Mouse (Mus musculus): ENCODE data around the gene Tex35.

Tex35 gene

DNA sequence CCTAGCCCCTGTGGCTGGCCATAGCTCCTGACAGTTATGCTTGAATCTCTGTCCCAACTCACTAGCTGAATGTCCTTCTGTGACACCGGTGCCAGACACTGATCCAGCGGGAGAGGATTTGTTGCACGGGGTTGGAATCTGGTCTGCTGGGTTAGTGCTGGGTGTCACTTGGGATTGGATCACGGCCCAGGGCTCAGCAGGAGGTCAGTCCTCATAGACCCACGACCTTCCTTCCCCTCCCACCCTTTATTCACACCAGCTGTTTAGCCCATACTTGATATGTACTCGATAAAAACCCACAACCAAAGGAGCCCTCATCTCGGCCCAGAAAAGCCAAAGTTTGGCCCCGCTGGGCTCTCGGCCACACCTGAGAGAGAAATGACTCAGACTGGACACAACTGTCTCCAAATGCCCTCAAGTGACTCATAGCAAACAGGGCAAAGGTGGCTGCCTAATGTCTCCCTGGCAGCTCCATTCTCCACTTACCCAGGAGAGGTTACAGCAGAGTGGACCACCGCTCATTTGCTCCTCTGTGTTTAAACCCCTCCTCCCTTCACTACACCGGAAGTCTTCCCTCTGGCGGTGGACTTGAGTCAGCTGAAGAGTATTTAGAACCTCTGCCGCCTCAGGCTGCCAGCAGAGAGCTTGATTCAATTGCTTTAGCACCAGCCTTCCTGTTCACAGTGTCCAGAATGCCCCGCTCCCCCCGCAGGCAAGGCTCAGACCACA, 27.2 kb downstream of the Tex35 start:
- peak; percentile 66 for DNase-seq (ENCODE audit: extremely low spot score)

DNA sequence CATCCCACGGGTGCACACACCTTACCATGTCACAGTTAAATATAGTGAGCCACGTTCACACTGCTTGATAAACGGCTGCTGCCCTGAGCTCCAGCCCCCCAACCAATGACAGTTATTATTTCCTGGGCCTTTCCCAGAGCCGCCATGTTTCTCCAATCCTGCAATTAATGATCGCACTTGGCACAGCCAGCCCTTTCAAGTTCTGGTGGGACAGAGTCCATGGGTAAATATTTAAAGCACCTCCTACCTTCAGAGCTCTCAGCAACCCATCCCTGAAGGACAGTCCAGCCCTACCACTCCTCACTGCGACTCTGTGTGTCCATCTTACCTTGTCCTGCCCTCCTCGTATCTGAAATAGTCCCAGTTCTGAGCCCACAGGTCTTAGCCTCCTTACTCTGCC, 28.4 kb downstream of the Tex35 start:
- DNase-seq (ENCODE audit: extremely low spot score): no peak

DNA sequence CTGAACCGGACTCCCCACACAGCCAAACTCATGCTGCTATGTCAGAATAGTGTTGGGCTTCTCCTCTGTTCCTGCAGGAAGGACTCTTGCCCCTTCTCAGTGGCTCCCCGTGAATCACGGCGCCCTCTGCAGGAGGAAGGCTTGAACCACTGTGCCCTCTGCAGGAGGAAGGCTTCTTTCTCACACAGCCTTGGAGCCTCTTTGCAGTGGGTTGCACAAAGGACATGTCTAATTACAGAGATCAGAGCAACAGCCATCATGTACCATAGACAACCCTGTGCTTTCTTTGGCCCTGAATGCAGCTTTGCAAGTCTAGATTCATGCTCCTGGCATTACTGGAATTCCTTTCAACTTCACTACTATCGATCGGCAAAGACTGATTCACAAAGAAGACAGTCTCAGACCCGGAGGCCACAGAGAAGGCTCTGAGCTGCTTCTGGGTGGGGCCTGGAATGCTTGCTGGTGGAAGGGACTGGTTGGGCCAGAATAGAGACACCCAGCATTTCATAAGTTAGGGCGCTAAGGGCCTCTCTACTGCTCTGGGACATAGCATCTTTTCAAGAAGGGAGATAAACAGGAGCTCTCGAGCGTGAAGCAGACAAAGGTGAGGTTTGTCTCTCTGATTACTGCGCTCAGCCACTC, 29.0 kb downstream of the Tex35 start:
- DNase-seq (ENCODE audit: extremely low spot score): peak; percentile 79

DNA sequence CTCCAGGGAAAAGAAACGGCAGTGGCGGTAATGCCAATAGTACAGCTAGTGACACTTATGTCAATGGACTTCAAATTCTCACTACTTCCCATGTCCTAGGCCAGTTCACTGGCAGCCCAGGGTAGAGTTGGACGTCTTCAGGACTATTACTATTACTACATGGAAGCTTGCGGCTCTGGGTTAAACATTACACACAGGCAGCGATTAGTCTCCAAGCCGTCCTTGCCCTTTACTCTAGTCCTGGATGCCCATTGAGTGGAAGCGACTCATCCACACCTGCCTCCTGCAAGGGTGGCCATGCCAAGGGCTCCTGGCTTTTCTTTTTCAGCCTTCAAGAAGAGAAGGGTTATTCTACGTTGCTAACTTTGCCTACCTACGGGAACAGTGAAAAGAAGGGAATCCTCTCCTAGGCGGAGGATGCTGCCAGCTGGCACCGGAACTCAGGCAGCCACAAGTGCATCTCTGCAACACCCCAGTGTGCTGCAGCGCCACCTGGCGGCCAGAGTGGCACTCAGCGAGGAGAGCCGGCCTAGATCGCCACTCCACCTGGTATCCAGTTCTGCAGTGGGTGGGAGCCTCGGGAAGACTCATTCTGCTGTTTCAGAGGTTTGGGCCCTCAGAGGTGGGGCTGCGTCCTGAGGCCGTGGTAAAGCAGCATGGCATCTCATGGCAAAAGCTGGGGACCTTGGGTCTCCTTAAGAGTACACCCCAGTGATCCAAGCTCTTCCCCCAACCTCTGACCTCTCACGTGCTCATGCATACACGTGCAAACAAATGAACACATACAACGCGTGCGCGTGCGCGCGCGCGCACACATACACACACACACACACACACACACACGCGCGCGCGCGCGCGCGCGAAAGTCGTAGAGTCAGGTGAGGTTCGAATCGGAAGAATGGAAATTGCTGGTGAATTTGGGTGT, 31.4 kb downstream of the Tex35 start:
- DNase-seq (ENCODE audit: extremely low spot score): peak; percentile 83

DNA sequence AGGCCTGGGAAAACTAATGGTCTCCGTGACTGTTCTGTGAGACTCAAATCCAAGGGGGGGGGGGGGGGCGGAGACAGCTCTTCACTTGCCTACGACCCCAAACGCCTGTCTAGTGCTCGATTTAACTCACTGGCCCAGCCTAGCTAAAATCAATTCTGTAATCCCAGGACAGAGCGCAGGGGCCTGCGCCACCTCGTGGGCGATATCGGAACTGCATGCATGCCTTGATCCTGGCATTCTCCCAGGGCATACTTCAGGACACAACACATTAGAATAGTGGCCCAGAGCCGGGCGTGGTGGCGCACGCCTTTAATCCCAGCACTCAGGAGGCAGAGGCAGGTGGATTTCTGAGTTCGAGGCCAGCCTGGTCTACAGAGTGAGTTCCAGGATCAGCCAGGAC, 32.2 kb downstream of the Tex35 start:
- DNase-seq (ENCODE audit: extremely low spot score): peak; percentile 91

DNA sequence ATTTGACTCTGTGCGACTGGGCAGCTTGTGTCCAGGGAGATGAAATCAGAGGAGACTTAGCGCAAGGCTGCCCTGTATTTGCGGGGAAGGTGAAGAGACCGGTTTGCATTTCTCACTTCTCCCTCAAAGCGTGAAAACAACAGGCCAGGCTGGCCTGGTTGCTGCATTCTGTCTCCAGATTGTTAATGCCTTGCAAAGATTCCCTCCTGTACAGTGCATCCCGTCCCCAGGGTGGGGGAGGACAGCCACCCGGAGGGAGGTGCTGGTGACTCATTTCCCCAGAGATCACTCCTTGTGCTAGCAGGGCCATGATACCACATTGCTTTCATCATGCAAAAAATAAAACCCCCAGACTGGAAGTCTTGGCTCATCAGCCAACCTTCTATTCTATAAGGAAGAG, 33.5 kb downstream of the Tex35 start:
- DNase-seq (ENCODE audit: extremely low spot score): no peak

DNA sequence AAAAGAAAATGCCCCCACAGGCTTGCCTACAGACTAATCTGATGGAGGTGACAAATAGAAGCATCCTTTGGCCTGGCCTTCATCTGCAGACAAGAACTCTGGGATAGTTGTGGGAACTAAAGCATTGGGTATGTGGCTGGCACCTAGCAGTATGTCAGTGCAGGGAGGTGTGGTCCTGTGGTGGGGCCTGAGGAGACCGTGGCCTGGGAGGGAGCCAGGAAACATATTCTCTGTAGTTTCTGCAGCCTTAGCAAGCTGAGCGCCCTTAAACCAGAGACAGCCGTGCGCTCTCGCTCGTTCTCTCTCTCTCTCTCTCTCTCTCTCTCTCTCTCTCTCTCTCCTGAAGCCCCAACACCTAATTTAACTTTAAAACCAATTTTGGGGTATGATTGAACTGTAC, 34.1 kb downstream of the Tex35 start:
- DNase-seq (ENCODE audit: extremely low spot score): no peak

DNA sequence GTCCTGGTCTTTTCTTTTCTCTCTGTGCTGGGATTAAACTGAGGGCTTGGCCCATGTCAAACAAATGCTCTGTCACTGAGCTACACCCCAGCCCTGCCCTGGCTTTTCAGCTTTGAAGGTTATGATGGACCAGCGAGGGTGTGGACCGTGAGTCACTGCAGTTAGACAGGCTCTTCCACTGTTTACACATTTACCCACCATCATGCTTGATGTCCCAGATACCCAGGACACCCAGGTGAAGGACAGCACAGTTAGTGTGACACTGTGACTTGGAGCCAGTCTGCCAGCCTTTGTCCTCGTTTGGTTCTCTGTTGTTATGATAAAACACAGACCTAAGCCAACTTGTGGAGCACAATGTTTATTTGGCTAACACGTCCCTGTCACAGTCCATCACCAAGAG, 34.9 kb downstream of the Tex35 start:
- no peak for DNase-seq (ENCODE audit: extremely low spot score)

DNA sequence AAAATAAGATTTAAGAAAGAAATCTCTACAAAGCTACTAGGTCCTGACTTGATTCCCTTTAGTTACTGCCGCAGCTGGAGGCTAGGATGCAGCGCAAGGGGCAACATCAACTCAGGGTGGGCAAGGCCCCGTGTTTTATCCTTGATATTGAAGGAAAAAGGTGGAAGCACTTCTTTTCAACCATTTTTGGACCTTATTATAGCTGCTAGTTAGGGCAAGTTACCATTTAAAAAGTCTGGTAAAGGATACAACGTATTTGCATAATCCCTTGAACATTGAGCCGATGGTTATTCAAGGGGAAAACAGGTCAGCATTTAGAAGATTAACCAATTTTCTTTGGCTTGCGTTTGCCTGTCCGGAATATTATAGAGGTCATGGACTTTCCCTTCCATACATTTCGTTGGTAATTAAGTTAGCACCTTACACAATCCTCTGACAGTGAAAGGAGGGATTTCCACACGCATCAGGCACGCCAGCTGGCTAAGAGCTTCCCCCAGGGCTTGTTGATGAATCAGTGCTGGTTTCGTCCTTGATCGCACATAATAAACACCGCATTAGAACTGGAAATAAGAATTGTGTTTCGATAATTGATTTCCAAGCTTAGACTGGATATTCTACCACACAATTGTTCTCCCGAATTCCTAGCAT, 39.2 kb downstream of the Tex35 start:
- no peak for DNase-seq (ENCODE audit: extremely low spot score)

DNA sequence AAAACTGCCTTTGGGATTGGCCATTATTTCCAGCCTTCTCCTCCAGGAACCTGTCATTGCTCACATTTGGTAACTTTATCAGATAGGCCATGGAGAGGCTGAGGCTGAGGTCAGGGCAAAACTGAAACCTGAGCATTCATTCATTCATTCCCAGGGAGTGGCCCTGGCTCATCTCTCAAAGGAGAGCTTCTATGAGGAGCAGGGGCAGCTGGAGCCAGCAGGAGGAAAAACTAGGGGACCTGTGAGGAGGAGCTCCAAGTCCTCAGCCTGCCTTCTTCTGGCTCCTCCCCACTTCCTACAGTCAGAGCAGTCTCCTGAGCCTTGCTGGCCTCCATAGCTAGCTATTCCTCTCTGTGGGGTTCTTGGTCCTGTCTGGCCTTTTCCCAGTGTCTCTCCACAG, 40.2 kb downstream of the Tex35 start:
- no peak for DNase-seq (ENCODE audit: extremely low spot score)

DNA sequence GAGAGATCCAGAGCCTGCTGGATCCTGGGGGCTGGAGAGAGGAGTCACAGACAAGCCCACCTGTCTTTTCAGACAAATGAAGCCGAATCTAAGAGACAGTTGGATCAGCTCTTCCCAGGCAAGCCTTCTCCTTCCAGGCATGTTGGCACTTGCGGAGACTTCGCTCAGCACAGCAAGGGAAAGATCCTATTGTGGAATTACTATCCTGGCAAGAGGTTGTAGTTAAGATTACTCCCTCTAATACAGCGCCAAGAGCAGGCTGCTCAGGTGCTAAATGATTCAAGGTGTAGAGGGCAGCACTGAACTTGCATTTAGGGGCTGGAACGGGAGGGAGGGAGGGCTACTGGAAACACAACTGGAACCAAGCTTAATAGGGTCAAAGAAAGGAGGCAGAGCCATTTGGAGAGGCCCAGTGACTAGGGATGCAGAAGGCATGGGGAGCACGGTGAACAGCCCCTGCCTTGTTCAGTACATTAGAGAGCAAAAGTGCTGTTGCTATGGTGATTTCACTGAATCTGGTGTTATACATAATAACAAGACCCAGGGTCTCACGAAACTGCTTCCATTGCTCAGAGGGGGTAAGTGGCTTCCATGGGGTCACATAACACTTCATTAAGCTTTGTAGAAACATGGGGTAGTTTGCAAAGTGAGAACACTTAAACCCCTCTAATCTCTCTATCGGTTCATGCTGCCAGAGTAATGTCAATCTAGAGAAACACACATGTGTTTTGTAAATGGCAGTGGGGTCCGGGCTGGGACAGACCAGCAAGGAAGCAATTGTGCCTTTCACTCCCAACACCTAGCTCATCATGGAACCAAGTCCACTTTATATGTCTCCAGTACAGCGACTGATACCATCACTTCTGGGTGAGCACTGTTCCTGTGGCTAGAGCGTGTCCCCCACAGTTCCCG, 42.4 kb downstream of the Tex35 start:
- no peak for DNase-seq (ENCODE audit: extremely low spot score)

DNA sequence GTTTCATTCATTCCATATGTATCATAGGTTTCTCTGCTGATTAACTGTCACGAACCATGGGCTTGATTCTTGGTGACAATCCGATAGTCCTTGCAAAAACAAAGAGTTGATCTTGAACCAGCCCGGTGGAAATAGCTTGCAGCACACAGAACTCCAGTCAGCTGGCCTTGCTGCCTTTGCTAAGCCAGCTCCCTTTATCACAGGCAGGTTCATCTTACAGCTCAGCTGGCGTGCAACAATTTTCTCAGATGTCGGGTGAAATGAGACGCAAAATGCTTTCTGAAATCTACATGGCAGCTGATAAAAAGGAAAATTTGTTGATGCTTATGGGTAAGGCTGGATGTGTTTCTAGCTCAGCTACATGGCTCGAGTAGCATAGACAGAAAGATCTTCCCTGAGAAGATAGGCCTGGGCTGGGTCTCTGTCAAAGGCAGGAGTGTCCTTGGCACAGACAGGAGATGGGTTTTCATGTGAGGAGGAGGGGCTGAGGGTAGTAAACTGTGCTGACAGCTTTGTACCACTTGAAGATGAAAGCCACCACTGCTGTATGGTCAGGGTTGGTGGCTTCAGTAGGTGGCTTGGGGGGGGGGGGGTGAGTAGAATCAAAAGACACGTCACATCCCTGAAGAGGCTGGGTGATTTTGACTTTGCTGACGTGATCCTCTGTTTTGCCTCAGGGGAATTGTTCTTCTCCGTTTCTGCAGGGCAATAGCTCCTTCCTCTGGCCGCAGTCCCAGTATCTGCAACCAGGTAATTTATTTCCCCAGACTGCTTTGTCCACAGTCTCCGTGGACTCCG, 45.0 kb downstream of the Tex35 start:
- no peak for DNase-seq (ENCODE audit: extremely low spot score)

DNA sequence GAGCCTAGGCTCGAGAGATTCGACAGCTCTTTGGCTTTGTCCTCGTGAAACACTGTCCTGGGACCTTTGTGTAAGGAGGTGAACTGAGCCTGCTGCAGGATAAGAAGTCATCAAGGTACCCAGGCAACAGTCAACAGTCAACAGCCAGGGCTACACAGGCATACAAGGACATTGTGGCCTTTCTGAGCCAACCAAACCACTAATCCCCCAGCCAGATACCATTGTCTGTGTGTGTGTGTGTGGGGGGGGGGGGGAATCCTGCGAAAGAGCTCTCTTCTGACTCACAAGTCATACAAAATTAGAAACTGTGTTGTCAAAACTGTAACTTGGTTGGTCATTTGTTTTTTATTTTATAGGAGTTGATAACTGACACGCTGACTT, 46.0 kb downstream of the Tex35 start:
- DNase-seq (ENCODE audit: extremely low spot score): no peak

DNA sequence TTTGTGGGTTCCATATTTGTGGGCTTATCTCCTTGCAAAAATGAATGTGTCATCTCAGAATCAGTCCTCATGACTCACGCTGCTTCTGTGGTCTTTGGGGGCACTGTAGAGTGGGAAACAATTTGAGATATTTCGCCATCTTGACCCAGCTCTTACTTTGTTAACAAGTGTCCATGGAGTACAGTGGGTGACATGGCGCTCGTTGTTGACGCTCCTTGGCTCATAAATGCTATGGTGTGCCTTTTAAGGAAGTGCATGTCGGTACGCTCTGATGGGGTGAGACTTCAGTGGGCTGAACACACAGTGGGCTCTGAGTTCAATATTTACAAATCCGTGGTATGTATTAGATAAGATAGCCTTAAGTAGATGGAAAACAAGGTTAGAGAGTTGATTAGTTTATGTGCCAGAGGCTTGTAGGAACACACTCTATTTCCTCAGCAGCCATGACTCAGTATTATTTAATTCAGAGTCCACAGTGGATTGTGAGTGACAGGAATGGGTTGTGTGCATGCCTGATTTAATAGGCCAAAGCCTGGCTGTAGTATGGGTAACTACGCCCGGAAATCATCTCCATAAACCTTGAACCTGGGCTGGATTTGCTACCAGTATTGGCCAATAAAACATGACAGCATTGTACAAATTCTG, 46.6 kb downstream of the Tex35 start:
- DNase-seq (ENCODE audit: extremely low spot score): no peak

DNA sequence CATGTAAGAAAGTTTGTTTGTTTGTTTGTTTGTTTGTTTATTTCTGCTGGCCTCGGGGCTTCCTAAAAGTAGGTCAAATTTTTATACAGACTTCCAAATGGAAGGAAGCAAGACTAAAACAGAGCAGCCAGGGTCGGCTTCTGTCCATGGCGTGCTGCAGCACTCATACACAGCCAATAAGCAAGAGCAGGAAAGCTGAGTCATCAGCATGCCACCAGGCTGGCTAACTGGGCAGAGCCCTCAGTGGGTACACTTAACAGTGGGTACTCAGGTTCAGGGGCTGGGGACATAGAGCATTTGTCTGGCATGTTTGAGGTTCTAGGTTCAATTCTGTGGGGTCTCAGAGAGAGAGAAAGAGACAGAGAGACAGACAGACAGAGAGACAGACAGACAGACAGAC, 47.3 kb downstream of the Tex35 start:
- no peak for DNase-seq (ENCODE audit: extremely low spot score)

DNA sequence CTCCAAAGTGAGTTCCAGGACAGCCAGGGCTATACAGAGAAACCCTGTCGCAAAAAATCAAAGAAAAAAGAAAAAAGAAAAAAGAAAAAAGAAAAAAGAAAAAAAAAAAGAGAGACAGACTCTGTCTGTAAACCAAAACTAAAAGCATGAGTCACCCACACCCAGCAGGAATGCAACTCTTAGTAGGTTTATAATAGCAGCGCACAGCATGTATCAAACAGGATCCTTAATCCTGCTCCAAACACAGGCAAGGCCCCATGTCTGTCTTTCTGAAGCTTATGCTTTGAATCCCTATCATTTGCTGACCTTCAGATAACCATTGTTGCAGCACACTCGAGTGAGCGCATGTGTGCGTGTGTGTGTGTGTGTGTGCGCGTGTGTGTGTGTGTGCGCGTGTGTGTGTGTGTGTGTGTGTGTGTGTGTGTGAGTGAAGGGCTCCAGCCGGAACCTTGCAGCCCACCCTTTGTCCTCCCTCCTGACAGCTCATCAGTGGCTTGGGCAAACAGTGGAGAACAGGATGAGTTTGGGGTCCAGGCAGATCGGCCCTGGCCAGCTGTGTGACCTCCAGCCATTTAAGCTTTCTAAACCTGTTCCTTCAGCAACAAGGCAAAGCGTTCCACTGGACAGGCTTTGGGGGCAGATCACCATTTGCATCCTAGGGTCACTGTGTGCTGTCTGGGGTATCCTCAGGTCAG, 47.9 kb downstream of the Tex35 start:
- no peak for DNase-seq (ENCODE audit: extremely low spot score)

DNA sequence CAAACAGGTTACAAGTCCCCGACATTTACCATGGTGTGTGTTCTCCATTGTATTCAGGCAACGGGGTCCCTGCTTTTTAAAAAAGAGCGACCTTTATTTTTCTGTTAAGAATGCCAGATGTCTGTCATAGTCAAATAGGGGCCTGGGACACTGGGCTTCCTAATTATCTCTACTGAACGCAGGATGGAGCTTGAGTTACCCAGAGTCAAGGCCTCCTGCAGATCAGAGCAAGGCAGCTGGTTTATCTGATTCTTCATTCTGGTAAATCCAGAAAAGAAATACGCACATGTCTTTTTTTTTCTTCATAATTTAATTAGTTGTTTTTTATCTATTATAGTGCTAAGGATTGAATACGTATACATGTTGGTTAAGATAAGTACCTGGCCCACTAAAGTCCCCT, 52.6 kb downstream of the Tex35 start:
- no peak for DNase-seq (ENCODE audit: extremely low spot score)

DNA sequence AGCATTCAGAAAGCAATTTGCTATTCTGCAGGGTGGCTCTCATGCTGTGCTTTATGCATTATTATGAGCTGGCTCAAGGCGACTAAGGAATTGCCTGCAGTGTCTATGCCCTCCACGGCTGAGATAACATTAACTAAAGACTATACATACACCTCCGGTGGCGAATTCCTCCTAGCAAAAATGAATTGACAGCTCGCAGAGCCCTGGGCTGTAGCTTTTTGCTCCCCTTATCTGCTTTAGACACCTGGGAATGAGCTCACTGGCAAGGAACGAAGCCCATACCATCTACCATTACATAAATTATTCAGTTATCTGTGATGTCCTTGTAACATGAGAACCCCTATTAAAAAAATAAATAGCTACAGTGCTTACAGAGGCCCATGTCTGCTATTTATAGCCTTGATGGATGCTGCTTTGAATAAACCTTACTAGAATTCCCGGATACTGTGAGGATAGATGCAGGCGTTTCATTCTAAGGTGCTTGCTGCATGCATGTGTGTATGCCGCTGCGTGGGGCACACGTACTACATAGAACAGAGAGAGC, 53.1 kb downstream of the Tex35 start:
- no peak for DNase-seq (ENCODE audit: extremely low spot score)

DNA sequence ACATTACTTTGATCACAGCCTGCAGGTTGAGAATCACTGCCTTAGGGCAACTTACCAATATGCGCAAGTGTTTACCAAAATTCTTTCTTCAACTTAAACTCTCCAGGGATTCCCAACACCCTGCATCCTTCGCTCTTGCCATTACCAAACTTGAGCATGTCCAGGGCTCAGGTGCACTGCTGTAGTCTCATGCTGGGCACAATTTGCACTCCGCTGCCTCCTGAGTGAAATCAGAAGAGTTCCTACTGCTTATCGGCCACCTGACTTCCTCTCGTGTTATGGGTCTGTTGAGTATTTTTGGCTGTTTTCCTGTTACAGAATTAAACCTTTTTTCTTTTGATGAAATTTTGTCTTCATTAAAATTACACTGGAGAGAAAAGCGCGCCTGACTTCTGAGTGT, 53.8 kb downstream of the Tex35 start:
- no peak for DNase-seq (ENCODE audit: extremely low spot score)

All from embryo, embryonic 9.5 days (tissue).